Mouse (Mus musculus) hindbrain, embryonic 13.5 days (tissue): ENCODE measurements around the gene Xkr7. TPM values are rescaled to one million over a fixed set of nuclear protein-coding genes. Genes with fewer than 3 reads are reported as not detected.
A peak's percentile ranks its signal among the peaks of the same experiment; 100 is the strongest.

ENCODE experiments used
- ATAC-seq: fragments of 200-750 bp; cut with Nextera tagmentation; 2 replicates; pipeline ENCODE4 v1.8.0; 2017; ENCODE audit warnings: moderate TSS enrichment; ENCODE audit not compliant: low FRiP score
- H3K27ac ChIP-seq: fragments of 300-500 bp; sonication (generic); 2 replicates; pipeline ENCODE4 v1.5.1; 2015; ENCODE audit warnings: inconsistent platforms, mild to moderate bottlenecking, moderate library complexity
- H3K27me3 ChIP-seq: fragments of 300-500 bp; sonication (generic); 2 replicates; pipeline ENCODE4 v1.6.1; 2015; ENCODE audit warnings: mild to moderate bottlenecking, inconsistent platforms
- H3K36me3 ChIP-seq: fragments of 300-500 bp; sonication (generic); 2 replicates; pipeline ENCODE4 v1.6.1; 2015; ENCODE audit warnings: mild to moderate bottlenecking, inconsistent platforms
- H3K4me1 ChIP-seq: fragments of 300-500 bp; sonication (generic); replicated peaks from 2 replicates; pipeline ENCODE4 v1.6.1; 2015; ENCODE audit warnings: inconsistent platforms
- H3K4me2 ChIP-seq: fragments of 300-500 bp; sonication (generic); 2 replicates; pipeline ENCODE4 v1.6.1; 2015; ENCODE audit warnings: inconsistent platforms, mild to moderate bottlenecking, moderate library complexity
- H3K4me3 ChIP-seq: fragments of 300-500 bp; sonication (generic); 2 replicates; pipeline ENCODE4 v1.5.1; 2015; ENCODE audit warnings: mild to moderate bottlenecking, inconsistent platforms
- H3K9ac ChIP-seq: fragments of 300-500 bp; sonication (generic); 2 replicates; pipeline ENCODE4 v1.6.1; 2015; ENCODE audit warnings: mild to moderate bottlenecking, inconsistent platforms
- H3K9me3 ChIP-seq: fragments of 300-500 bp; sonication (generic); 2 replicates; pipeline ENCODE4 v1.6.1; 2016; ENCODE audit warnings: inconsistent platforms
- WGBS: fragments of 180-500 bp; shearing (Covaris S2); methylation state at CpG from one replicate; pipeline ENCODE4 v1.1.7; 2015; 5-methylcytosine and 5-hydroxymethylcytosine counted together
- polyA plus RNA-seq: library from polyadenylated mRNA; unstranded; fragments of >200 nt; fragmentation: Nextera tagmentation; extraction: Ambion mirVana; gene quantifications from 2 replicates; pipeline ENCODE4 v1.2.1, GENCODE M21; 2015

The Xkr7 gene
- polyA plus RNA-seq, 1 experiment from 2014 or later: 1.7 TPM

DNA sequence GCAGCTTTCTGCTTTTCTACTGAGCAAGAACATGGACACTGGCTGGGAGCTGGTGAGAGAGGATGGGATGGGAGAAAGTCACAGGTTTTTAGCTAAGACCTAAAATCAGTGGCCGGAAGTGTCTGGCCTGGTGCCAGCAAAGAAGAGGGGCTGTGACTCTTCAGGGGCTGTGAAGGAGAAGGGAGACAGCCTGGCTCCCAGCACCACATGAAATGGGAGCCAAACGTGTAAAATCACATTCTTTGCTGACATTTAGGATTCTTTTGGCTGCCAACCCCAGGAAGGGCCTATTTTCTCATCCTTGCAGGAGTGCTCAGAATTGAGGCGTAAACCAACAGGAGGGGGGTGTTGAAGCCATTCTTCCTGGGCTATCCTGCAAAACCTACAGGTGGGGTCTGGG is 12.2 kb downstream of the Xkr7 start:
- H3K9ac ChIP-seq: no peak overlapping the region
- H3K36me3 ChIP-seq: no peaks in the 10 kb centered on the region; the same call in 1 of the 2 replicates
- no peak overlapping the region for H3K27ac ChIP-seq
- H3K9me3 ChIP-seq: no peaks in the 10 kb centered on the region
- H3K4me1 ChIP-seq: peaks cover 32% of the 10 kb centered on the region
- H3K27me3 ChIP-seq: no peaks in the 10 kb centered on the region
- WGBS: 66% methylated on average over 3 of the region's 3 CpGs
- no peak for ATAC-seq
- H3K4me3 ChIP-seq: no peak overlapping the region
- no peak overlapping the region for H3K4me2 ChIP-seq

DNA sequence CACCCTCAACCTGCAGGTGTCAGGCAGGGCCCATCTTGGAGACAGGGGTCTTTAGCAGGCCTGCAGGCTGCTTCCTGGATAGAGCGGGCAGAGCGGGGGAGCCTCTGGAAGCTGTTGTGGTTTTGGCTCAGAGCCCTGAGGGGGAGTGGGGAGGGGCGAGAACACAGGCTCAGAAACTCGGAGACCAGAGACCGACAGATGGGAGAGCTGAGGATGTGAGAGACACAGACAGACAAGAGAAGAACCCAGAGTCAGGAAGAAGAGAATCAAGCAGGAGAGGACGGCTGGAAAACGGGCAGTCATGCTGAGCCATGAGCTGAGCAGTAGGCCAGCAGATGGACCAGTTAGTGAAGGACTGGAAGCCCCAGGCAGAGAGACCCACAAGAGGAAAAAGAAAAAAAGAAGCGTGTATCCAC is 14.2 kb downstream of the Xkr7 start:
- H3K36me3 ChIP-seq: no peaks in the 10 kb centered on the region
- H3K27me3 ChIP-seq: peaks cover 3% of the 10 kb centered on the region; the same call in 1 of the 2 replicates
- no peak overlapping the region for H3K4me3 ChIP-seq
- H3K9ac ChIP-seq: peak overlapping the region; percentile 29; the same call in 1 of the 2 replicates
- H3K4me2 ChIP-seq: no peak overlapping the region
- WGBS: 31% methylated on average over 8 of the region's 8 CpGs
- H3K27ac ChIP-seq: peak overlapping the region; percentile 80
- H3K4me1 ChIP-seq: peaks cover 44% of the 10 kb centered on the region
- no peaks in the 10 kb centered on the region for H3K9me3 ChIP-seq
- peak; percentile 33; the same call in 1 of the 2 replicates for ATAC-seq

DNA sequence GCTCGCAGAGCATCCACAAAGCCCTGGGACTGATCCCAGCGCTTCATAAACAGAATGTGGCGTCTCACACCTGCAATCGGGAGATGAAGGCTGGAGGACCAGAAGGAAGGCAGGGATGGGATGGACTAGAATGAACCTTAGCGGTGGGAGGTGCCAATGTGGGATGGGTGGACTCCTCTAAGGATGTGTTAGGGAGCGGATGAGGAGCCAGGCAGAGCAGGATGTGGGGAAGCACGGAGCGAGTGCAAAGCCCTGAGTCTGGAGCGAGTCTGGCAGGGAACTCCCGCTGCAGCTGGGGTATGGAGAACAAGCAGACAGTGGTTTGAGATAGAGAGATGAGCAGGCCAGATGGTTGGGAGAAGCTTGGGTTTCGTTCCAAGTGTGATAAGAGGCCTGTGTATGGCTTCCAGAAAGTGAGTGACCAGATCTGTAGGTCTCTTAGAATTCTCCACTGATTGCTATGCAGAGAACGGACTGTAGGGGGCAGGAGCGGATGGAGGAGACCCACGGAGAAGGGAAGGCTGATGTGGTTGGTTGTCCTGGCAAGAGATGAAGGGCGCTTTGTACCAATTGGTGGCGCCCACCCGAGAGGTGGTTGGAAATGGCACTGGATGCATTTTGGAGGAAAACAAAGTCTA is 16.3 kb downstream of the Xkr7 start:
- peaks cover 23% of the 10 kb centered on the region for H3K27me3 ChIP-seq
- no peak overlapping the region for H3K9ac ChIP-seq
- H3K9me3 ChIP-seq: no peaks in the 10 kb centered on the region
- no peak overlapping the region for H3K4me2 ChIP-seq
- ATAC-seq: no peak
- 50% methylated on average over 17 of the region's 17 CpGs for WGBS
- H3K27ac ChIP-seq: peak overlapping the region; percentile 88; the same call in 1 of the 2 replicates
- H3K4me1 ChIP-seq: peaks cover 51% of the 10 kb centered on the region
- no peak overlapping the region for H3K4me3 ChIP-seq
- no peaks in the 10 kb centered on the region for H3K36me3 ChIP-seq

DNA sequence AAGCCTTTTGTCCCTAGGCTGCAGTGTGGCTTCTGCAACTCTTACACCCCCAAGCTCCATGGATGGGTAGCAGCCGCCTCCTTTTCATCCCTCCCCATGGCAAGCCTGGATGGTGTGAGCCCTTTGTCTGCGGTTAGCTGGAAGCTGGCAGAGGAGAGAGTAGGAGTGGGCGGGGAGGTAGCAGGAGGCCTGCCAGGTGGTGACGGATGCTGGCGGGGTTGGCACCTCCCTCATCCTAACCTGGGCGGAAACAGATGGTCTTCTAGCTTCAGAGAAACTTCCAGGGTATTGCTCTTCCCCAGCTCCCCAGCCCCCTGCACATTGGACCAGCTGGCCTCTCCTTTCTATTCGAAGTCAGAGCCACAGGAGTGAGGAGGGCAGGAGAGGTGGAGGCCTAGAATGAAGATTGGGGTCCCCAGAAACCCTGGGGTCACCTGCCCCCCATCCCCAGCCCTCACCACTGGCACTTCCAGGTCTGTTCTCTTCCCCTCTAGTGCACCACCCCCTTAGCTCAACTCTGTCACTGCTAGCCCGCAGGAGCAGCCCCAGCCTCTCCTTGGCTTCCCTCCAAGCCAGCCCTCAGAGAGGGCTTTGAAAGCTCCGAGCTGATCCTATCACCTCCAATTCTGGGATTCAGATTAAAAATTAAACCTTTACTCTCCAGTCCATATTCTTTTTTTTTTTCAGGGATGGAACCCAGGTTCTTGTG is 17.8 kb downstream of the Xkr7 start:
- H3K9me3 ChIP-seq: no peaks in the 10 kb centered on the region
- H3K27me3 ChIP-seq: peaks cover 28% of the 10 kb centered on the region
- H3K4me3 ChIP-seq: no peak overlapping the region
- peak overlapping the region; percentile 49 for H3K9ac ChIP-seq
- peaks cover 12% of the 10 kb centered on the region for H3K36me3 ChIP-seq
- H3K27ac ChIP-seq: peak overlapping the region; percentile 88
- no peak overlapping the region for H3K4me2 ChIP-seq
- peak; percentile 69 for ATAC-seq
- 37% methylated on average over 9 of the region's 9 CpGs for WGBS
- H3K4me1 ChIP-seq: peaks cover 52% of the 10 kb centered on the region

DNA sequence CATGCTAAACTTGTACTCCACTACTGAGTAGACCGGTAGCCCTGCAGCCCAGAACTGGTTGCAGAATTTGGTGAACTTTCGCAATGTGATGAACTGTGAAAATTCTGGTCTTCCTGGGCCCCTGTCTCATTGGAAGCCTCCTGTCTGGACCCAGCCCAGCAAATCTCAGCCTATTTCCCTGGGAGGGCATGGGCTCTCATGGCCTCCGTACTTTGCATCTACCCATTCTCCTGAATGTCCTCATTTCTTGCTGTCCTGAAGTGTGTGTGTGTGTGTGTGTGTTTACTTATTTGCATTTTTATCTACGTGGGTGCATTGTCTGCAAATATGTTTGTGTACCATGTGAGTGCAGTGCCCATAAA is 18.3 kb downstream of the Xkr7 start:
- H3K27ac ChIP-seq: peak overlapping the region; percentile 88; the same call in 1 of the 2 replicates
- no peak overlapping the region for H3K4me3 ChIP-seq
- no peaks in the 10 kb centered on the region for H3K9me3 ChIP-seq
- WGBS: 90% methylated on average over 4 of the region's 4 CpGs
- peaks cover 52% of the 10 kb centered on the region for H3K4me1 ChIP-seq
- H3K9ac ChIP-seq: no peak overlapping the region
- H3K4me2 ChIP-seq: no peak overlapping the region
- ATAC-seq: no peak
- peaks cover 17% of the 10 kb centered on the region for H3K36me3 ChIP-seq
- H3K27me3 ChIP-seq: peaks cover 28% of the 10 kb centered on the region

DNA sequence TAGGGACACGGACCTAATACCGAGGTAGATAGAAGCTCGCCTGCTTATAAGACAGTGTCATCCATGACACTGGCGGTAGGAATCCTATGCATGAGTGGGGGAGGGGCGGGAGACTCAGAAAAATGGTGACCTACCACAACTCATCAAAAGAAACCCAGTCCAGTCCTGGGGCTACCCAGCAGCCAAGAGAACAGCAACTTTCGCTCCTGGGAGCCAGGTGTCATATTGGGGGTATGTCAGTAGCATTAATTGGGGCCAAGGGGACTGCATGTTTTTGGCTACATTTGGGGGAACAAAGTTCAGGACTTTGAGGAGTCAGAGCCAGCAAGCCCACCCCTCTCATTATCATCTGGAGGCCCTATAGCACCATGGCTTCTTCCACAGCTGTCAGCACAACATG is 19.4 kb downstream of the Xkr7 start:
- Histone ChIP-seq H3K4me1 (peaks cover 44% of the 10 kb centered on the region), H3K36me3 (peaks cover 28% of the 10 kb centered on the region), H3K9ac (no peak overlapping the region), H3K4me2 (no peak overlapping the region), H3K27me3 (peaks cover 28% of the 10 kb centered on the region), H3K4me3 (no peak overlapping the region), H3K9me3 (no peaks in the 10 kb centered on the region), H3K27ac (no peak overlapping the region)
- no peak for ATAC-seq
- 85% methylated on average over 6 of the region's 6 CpGs for WGBS

DNA sequence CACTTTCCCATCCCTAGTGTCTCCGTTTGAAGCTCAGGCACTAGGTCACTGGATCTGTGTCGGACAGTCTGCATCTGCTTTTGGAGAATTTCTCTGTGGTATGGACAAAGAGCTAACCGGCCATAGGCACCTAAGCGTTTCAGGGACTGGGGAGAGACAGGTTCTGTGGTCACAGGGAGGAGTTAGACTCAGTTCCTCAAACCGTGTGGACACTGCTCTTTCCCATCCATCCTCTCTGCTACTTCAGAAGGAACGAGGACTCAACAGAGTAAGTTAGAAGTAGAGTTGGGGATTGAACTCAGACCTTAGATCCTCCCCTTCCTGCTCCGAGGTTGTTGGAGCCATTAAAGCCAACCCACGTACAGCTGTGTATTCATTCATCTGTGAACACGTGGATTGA is 19.9 kb downstream of the Xkr7 start:
- peaks cover 32% of the 10 kb centered on the region for H3K36me3 ChIP-seq
- H3K9ac ChIP-seq: no peak overlapping the region
- peaks cover 28% of the 10 kb centered on the region for H3K27me3 ChIP-seq
- no peak overlapping the region for H3K4me2 ChIP-seq
- H3K27ac ChIP-seq: no peak overlapping the region
- no peak overlapping the region for H3K4me3 ChIP-seq
- WGBS: 84% methylated on average over 9 of the region's 9 CpGs
- no peak for ATAC-seq
- peaks cover 40% of the 10 kb centered on the region for H3K4me1 ChIP-seq
- no peaks in the 10 kb centered on the region for H3K9me3 ChIP-seq

DNA sequence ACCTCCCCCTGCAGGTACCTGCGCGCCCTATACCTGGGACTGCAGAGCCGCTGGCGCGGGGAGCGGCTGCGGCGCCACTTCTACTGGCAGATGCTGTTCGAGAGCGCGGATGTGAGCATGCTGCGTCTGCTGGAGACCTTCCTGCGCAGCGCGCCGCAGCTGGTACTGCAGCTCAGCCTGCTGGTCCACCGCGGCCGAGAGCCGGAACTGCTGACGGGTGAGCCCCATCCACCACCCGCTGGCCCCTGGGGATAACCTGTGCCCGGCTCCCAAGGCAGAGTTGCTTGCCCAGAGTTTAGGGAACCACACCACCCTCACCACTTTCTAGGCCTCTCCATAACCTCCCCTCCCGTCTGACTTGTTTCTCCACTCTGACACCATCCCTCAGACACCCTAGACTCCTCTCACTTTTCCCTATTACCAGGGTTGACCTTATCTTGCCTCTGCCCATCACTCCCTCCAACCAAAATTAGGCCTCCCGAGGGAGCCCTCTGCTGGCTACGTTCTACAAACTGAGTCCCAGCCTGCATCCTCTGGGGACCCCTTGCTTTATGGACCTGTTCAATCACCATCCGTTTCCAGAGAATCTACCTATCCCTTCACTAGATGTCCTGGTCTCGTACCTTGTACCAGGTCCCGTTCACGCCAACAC is 21.2 kb downstream of the Xkr7 start:
- Histone ChIP-seq H3K9me3 (no peaks in the 10 kb centered on the region), H3K27ac (no peak overlapping the region), H3K4me3 (no peak overlapping the region), H3K4me2 (peak overlapping the region; percentile 15; the same call in 1 of the 2 replicates), H3K27me3 (peaks cover 28% of the 10 kb centered on the region), H3K9ac (no peak overlapping the region), H3K36me3 (peaks cover 39% of the 10 kb centered on the region), H3K4me1 (peaks cover 34% of the 10 kb centered on the region)
- WGBS: 11% methylated on average over 30 of the region's 30 CpGs
- ATAC-seq: no peak

DNA sequence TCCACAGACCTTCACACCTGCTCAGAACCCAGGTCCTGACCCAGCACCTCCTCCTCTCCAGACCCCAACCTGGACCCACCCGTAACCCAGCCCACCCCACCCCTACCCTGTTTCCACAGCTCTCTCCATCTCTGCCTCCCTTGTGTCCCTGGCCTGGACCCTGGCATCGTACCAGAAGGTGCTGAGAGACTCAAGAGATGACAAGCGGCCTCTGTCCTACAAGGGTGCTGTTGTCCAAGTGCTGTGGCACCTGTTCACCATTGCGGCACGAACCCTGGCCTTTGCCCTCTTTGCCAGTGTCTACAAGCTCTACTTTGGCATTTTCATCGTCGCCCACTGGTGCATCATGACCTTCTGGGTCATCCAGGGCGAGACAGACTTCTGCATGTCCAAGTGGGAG is 22.2 kb downstream of the Xkr7 start:
- Histone ChIP-seq H3K4me3 (no peak overlapping the region), H3K27me3 (peaks cover 31% of the 10 kb centered on the region), H3K4me1 (peaks cover 24% of the 10 kb centered on the region), H3K9me3 (no peaks in the 10 kb centered on the region), H3K4me2 (no peak overlapping the region), H3K36me3 (peaks cover 39% of the 10 kb centered on the region), H3K9ac (no peak overlapping the region), H3K27ac (no peak overlapping the region)
- 89% methylated on average over 8 of the region's 8 CpGs for WGBS
- ATAC-seq: no peak

DNA sequence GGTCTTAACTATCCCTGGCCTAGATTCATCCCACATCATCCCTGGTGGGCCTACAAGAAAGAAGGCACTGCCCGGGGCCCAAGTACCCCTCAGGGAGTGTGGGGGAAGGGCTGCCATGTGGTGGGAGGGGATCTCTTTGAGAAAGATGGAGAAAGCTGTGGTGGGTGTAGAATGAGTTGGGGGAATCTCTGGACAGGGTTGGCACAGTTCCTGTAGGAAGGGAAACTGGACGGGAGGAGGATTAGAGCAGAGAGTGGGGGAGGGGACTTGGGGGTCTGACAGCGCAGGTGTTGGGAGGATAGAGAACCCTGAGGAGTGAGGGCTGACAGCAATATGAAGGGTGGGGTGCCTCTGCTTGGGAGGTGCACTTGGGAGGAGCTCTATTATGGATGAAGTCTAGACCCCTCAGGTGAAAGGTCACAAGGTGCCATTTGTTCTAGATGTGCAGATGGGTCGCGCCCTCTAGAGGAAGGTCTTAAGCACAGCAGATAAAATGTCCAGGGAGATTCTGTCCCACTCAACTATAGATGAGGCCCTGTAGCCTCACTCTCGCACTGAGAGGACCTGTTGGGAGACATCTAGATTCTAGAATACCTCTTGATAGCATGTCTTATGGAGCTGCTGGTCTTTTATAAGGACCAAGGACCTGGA is 23.7 kb downstream of the Xkr7 start:
- no peak for ATAC-seq
- WGBS: 53% methylated on average over 6 of the region's 6 CpGs
- peaks cover 45% of the 10 kb centered on the region for H3K36me3 ChIP-seq

DNA sequence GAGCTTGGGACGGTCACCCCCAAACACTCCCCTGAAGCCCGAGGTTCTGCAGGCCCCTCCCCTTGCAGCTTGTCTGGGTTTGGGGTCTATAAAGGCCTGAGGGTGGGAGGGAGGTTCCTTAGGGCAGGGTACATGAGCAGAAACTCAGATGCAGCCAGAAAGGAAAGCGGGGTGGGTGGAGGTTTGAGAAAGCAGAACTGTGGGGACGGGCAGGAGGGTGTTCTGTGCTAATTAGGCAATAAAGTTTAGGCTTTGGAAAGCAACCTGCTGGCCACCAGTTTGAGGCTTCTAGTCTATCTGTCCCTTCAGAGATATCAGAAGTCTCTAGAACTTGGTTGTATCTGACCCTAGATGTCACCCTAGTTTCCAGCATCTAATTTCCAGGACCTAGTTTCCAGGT is 26.7 kb downstream of the Xkr7 start:
- H3K27ac ChIP-seq: no peak overlapping the region
- H3K27me3 ChIP-seq: 0 out of 2 replicates have a peak, but pooled peaks cover 5% of the 10 kb centered on the region
- no peak overlapping the region for H3K4me2 ChIP-seq
- H3K4me3 ChIP-seq: no peak overlapping the region
- ATAC-seq: no peak
- 73% methylated on average over 4 of the region's 4 CpGs for WGBS
- H3K4me1 ChIP-seq: no peaks in the 10 kb centered on the region
- H3K9ac ChIP-seq: no peak overlapping the region
- no peaks in the 10 kb centered on the region for H3K9me3 ChIP-seq
- H3K36me3 ChIP-seq: peaks cover 46% of the 10 kb centered on the region

More for the DNA sequence above, 23.7 kb downstream of the Xkr7 start:
- Histone ChIP-seq H3K4me2 (no peak overlapping the region), H3K27me3 (peaks cover 32% of the 10 kb centered on the region), H3K9me3 (no peaks in the 10 kb centered on the region), H3K4me3 (no peak overlapping the region), H3K27ac (no peak overlapping the region), H3K9ac (no peak overlapping the region), H3K4me1 (peaks cover 12% of the 10 kb centered on the region)

DNA sequence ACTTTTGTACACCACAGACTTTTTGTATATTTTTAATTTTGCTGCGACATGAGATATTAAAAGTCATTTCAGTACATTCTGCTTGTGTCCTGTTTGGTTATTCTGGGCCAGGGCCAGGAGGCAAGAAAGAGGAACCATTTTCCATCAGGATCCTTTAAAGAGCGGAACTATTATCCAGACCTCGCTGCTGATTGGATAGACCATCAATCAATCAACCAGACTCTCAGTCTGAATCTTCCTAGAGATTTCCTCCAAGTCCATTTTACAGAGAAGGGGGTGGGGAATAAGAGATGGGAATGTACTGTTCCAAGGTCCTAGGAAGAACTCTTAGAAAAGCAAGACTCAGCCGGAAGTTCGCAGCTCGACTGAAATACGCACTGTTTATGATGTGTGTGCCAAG is 28.6 kb downstream of the Xkr7 start:
- Histone ChIP-seq H3K4me2 (no peak overlapping the region), H3K36me3 (peaks cover 29% of the 10 kb centered on the region), H3K9ac (no peak overlapping the region), H3K27ac (no peak overlapping the region), H3K27me3 (0 out of 2 replicates have a peak, but pooled peaks cover 4% of the 10 kb centered on the region), H3K4me3 (no peak overlapping the region), H3K4me1 (no peaks in the 10 kb centered on the region), H3K9me3 (no peaks in the 10 kb centered on the region)
- WGBS: 88% methylated on average over 7 of the region's 7 CpGs
- ATAC-seq: no peak
